Mouse (Mus musculus) Patski (cell line): ENCODE measurements around the gene Cdh4. TPM values are rescaled to one million over a fixed set of nuclear protein-coding genes. Genes with fewer than 3 reads are reported as not detected.

ENCODE experiments used
- ATAC-seq: fragments of 100-300 bp; one replicate; pipeline ENCODE4 v1.8.0; 2021
- CTCF ChIA-PET: fragments of 350-600 bp; sonication (Branson Sonifier 250); formaldehyde crosslinking; loops from one replicate; lab custom pipeline; 2022; ENCODE audit warnings: inconsistent platforms; lab: Charles Lee
- POLR2A ChIA-PET: fragments of 350-600 bp; sonication (Branson Sonifier 250); formaldehyde crosslinking; loops from one replicate; lab custom pipeline; 2022; ENCODE audit warnings: antibody characterized with exemption, inconsistent platforms; lab: Charles Lee
- DNase-seq: peaks from one replicate; pipeline ENCODE4 v3.0.0-alpha.2; 2011; ENCODE audit warnings: low read depth, low spot score
- H3K27me3 ChIP-seq: fragments of 371-371 bp; one replicate; pipeline ENCODE4 v1.5.1; 2021
- CTCF ChIP-seq: fragments of 100-300 bp; IDR thresholded peaks from one replicate; pipeline ENCODE4 v1.5.1; 2021
- in situ Hi-C: fragments of 300-500 bp; cut with MboI; formaldehyde crosslinking; loops from 3 replicates; pipeline ENCODE4 v1.11.1; 2018; ENCODE audit warnings: low pct_unique_long_range_greater_than_20kb, mixed read lengths
- polyA plus RNA-seq: library from polyadenylated mRNA; unstranded; gene quantifications from one replicate; pipeline ENCODE4 v1.2.3, GENCODE M21; 2021

Gene Cdh4
- polyA plus RNA-seq, 1 experiment from 2014 or later: not detected

GRCm38 (mm10) chr2:179595013-179595412 is 152.8 kb downstream of the Cdh4 start:
- in situ Hi-C loops: no loop called here
- no peak for TF ChIP-seq CTCF
- CTCF ChIA-PET: no interaction called here
- POLR2A ChIA-PET: no interaction called here
- DNase-seq: no peak
- peaks cover 13% of the 10 kb centered on the region for H3K27me3 ChIP-seq
- no peak for ATAC-seq

GRCm38 (mm10) chr2:179598886-179599285 is 156.7 kb downstream of the Cdh4 start:
- DNase-seq: no peak
- no peak for ATAC-seq
- in situ Hi-C loops: no loop called here
- POLR2A ChIA-PET: no interaction called here
- H3K27me3 ChIP-seq: peaks cover 14% of the 10 kb centered on the region
- TF ChIP-seq CTCF: no peak
- CTCF ChIA-PET: no interaction called here

DNA sequence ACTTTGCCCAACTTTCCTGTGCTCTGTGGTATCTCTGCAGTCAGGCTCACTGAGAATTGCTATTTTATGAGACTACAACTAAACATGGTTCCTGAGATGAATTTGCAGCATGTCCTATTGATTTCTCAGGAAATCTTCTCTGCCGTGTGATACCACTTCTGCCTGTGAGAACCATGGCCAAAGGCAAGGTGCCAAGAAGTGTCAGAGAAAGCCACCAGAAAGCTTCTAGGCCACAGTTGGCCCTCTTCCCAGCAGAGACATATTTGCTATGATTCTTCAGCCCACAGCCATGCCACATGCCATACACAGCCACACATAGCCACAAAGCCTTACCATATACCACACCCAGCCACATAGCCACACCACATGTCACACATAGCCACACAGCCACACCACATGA is 157.7 kb downstream of the Cdh4 start:
- peaks cover 9% of the 10 kb centered on the region for H3K27me3 ChIP-seq
- no peak for DNase-seq
- ChIA-PET POLR2A (no interaction called here), CTCF (no interaction called here)
- TF ChIP-seq CTCF: no peak
- no peak for ATAC-seq
- in situ Hi-C loops: no loop called here

DNA sequence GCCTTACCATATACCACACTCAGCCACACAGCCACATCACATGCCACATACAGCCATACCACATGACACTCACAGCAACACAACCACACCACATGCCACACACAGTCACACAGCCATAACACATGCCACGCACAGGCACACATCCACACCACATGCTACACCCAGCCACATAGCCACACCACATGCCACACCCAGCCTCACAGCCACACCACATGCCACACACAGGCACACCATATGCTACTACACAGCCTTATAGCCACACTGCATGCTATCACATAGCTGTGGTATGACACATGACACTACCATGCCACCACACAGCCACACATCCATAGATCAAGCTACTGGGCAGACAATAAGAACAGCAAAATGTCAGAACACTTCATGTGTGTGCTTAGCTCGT is 158.1 kb downstream of the Cdh4 start:
- ChIA-PET CTCF (no interaction called here), POLR2A (no interaction called here)
- ATAC-seq (no peak), DNase-seq (no peak)
- no peak for TF ChIP-seq CTCF
- in situ Hi-C loops: no loop called here
- H3K27me3 ChIP-seq: peaks cover 9% of the 10 kb centered on the region

DNA sequence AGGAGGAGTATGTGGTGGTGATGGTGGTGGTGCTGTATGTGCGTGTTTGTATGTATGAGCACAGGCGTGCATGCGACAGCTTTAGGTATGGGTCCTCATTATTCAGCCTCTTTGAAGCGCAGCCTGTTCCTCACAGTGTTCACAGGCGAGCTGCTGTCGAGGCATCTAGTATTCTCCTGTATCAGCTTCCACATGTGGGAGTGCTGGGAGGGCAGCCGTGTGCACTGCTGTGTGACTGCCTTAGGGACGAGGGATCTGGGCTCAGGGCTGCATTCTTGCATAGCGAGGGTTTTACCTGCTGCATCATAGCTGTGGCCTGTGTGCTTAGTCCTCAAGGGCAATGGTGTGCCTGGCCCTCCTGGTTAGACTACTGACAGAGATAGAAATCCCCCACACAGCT is 158.9 kb downstream of the Cdh4 start:
- in situ Hi-C loops: no loop called here
- ChIA-PET POLR2A (no interaction called here), CTCF (no interaction called here)
- no peak for DNase-seq
- no peak for TF ChIP-seq CTCF
- no peak for ATAC-seq
- peaks cover 9% of the 10 kb centered on the region for H3K27me3 ChIP-seq

DNA sequence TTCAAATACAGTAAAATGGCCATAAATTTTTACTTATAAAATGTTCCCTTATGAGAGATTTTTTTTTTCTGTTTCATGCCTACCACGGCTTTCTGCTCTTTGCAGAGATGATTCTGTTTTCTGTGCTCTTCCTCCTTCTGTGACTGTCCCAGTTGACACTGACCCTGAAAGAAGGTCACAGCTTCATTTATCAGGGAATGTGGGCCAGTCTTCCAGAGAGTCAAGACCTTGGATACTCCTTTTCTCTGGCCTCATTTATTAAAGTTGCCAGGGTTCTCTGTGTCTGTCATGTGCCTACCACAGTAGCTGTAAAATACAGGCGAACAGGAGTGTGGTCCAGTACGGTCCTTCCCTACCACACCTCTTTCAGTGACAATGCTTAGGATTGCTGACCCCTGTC is 162.5 kb downstream of the Cdh4 start:
- in situ Hi-C loops: no loop called here
- ChIA-PET POLR2A (no interaction called here), CTCF (no interaction called here)
- no peak for DNase-seq
- TF ChIP-seq CTCF: no peak
- no peak for ATAC-seq
- peaks cover 5% of the 10 kb centered on the region for H3K27me3 ChIP-seq

- H3K27me3 ChIP-seq: peaks cover 3% of the 10 kb centered on the region
- ChIA-PET CTCF (no interaction called here), POLR2A (no interaction called here)
- in situ Hi-C loops: no loop called here
- ATAC-seq (no peak), DNase-seq (no peak)
- no peak for TF ChIP-seq CTCF
These were observed 163.0 kb downstream of the Cdh4 start for GRCm38 (mm10) chr2:179605255-179605654.

DNA sequence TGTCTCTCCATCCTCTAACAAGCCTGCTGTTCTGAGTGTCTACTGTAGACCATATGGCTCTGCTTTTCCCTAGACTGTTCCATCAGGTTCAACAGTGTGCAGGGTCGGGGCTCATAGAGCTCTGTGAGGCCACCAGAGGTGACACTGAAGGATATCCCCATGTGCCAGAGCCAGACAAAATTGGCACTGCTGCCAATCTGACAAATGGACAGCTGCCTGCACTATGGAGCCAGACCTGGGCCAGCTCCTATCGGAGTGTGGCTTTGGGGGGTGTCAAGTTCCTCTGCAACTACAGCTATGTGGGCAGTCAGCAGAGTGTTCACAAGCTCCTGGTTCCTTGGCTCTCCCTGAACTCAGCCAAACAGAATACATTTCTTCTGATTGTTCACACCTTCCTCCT is 164.1 kb downstream of the Cdh4 start:
- TF ChIP-seq CTCF: no peak
- in situ Hi-C loops: no loop called here
- no peak for ATAC-seq
- CTCF ChIA-PET: no interaction called here
- H3K27me3 ChIP-seq: peaks cover 3% of the 10 kb centered on the region
- DNase-seq: no peak
- POLR2A ChIA-PET: no interaction called here

DNA sequence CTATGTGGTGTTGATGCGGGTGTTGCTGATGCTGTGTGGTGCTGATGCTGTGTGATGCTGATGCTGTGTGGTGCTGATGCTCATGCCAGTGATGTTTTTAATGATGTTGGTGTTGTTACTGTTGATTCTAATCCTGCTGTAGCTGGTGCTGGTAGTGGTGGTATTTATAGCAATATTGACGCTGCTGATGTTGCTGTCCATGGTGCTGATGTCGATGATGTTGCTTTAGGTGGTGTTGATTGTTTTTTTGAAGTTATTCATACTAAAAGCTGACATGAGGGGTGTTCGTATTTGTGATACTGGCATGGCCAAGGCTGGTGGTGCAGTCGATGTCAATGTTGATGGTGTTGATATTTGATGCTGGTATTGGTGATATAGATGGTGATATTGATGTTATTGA is 173.7 kb downstream of the Cdh4 start:
- ATAC-seq (no peak), DNase-seq (no peak)
- ChIA-PET POLR2A (no interaction called here), CTCF (no interaction called here)
- in situ Hi-C loops: no loop called here
- no peaks in the 10 kb centered on the region for H3K27me3 ChIP-seq
- no peak for TF ChIP-seq CTCF

- ChIA-PET POLR2A (no interaction called here), CTCF (no interaction called here)
- TF ChIP-seq CTCF: no peak
- in situ Hi-C loops: no loop called here
- no peak for ATAC-seq
- H3K27me3 ChIP-seq: peaks cover 3% of the 10 kb centered on the region
- DNase-seq: no peak
These were observed 181.6 kb downstream of the Cdh4 start for GRCm38 (mm10) chr2:179623643-179624473.

DNA sequence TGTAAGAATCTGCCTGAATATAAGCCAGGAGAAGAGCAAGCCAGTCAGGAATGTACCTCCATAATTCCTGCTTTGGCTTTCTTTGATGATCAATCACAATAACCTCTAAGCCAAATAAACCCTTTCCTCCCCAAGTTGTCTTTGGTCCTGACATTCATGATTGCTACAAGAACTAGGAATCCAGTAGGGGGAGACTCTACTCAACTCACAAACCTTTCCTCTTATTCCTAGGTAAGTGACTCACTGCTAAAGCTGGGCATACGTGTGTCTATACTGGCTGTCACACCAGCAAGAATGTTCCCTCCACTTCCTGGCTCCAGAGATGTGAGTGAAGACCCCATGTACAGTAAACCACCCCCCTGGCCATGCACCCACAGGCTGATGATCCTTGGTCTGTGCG is 185.3 kb downstream of the Cdh4 start:
- POLR2A ChIA-PET: no interaction called here
- ATAC-seq: no peak
- in situ Hi-C loops: no loop called here
- CTCF ChIA-PET: no interaction called here
- TF ChIP-seq CTCF: no peak
- no peak for DNase-seq
- no peaks in the 10 kb centered on the region for H3K27me3 ChIP-seq

DNA sequence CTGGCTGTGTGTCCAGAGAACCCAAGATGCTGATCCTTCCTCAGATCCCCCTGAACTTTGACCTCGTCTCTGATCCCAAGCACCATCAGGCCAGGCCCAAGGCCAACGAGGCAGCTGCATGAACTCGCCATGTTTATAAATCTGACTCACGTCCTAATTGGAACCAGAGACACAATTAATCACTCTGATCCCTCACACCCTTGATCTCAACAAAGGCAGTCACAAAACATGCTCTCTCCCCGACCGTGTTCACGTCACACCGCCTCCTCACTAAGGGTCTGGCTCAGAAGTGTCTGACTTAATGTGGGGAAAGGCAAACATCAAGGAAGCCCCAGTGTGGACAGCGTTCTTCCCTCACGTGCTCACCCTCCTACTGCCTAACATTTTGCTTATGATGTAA is 188.5 kb downstream of the Cdh4 start:
- ATAC-seq (no peak), DNase-seq (no peak)
- no peaks in the 10 kb centered on the region for H3K27me3 ChIP-seq
- in situ Hi-C loops: no loop called here
- POLR2A ChIA-PET: no interaction called here
- CTCF ChIA-PET: no interaction called here
- TF ChIP-seq CTCF: no peak
